Mouse (Mus musculus) neural tube, embryonic 15.5 days (tissue): ENCODE measurements around the gene Kcnb1. TPM values are rescaled to one million over a fixed set of nuclear protein-coding genes. Genes with fewer than 3 reads are reported as not detected.

Experiments used
- ATAC-seq: fragments of 200-750 bp; cut with Nextera tagmentation; 2 replicates; pipeline ENCODE4 v1.8.0; 2017; ENCODE audit warnings: mild to moderate bottlenecking, moderate TSS enrichment, moderate library complexity; ENCODE audit not compliant: low FRiP score
- H3K27ac ChIP-seq: fragments of 300-500 bp; sonication (generic); replicated peaks from 2 replicates; pipeline ENCODE4 v1.5.1; 2015; ENCODE audit warnings: mild to moderate bottlenecking, inconsistent platforms
- H3K27me3 ChIP-seq: fragments of 300-500 bp; sonication (generic); replicated peaks from 2 replicates; pipeline ENCODE4 v1.6.1; 2015; ENCODE audit warnings: inconsistent platforms
- H3K36me3 ChIP-seq: fragments of 300-500 bp; sonication (generic); 2 replicates; pipeline ENCODE4 v1.6.1; 2015; ENCODE audit warnings: inconsistent platforms
- H3K4me1 ChIP-seq: fragments of 300-500 bp; sonication (generic); 2 replicates; pipeline ENCODE4 v1.6.1; 2015; ENCODE audit warnings: inconsistent platforms
- H3K4me2 ChIP-seq: fragments of 300-500 bp; sonication (generic); 2 replicates; pipeline ENCODE4 v1.6.1; 2015; ENCODE audit warnings: inconsistent platforms, mild to moderate bottlenecking, moderate library complexity
- H3K4me3 ChIP-seq: fragments of 300-500 bp; sonication (generic); replicated peaks from 2 replicates; pipeline ENCODE4 v1.5.1; 2015; ENCODE audit warnings: mild to moderate bottlenecking, inconsistent platforms
- H3K9ac ChIP-seq: fragments of 300-500 bp; sonication (generic); replicated peaks from 2 replicates; pipeline ENCODE4 v1.6.1; 2015; ENCODE audit warnings: mild to moderate bottlenecking, inconsistent platforms
- H3K9me3 ChIP-seq: fragments of 300-500 bp; sonication (generic); replicated peaks from 2 replicates; pipeline ENCODE4 v1.6.1; 2016; ENCODE audit warnings: inconsistent platforms
- WGBS: fragments of 180-500 bp; shearing (Covaris S2); methylation state at CpG from one replicate; pipeline ENCODE4 v1.1.7; 2015; ENCODE audit warnings: mixed read lengths; 5-methylcytosine and 5-hydroxymethylcytosine counted together
- polyA plus RNA-seq: library from polyadenylated mRNA; unstranded; fragments of >200 nt; fragmentation: Nextera tagmentation; extraction: Ambion mirVana; gene quantifications from 2 replicates; pipeline ENCODE4 v1.2.1, GENCODE M21; 2015

Gene Kcnb1
- polyA plus RNA-seq = 3.8 and 3.9 TPM in 2 replicates

GRCm38 (mm10) chr2:167190076-167190399 lies at the start of gene Kcnb1:
Kcnb1 (minus strand) TSS chr2:167190155.
- no peaks in the 10 kb centered on the region for H3K9me3 ChIP-seq
- peaks cover 33% of the 10 kb centered on the region for H3K27me3 ChIP-seq
- WGBS = 0% methylated on average over 22 of the region's 41 CpGs
- H3K27ac ChIP-seq = peak within 1 kb of the TSS; percentile 19
- peak within 1 kb of the TSS; percentile 77 for H3K4me2 ChIP-seq
- H3K9ac ChIP-seq = peak within 1 kb of the TSS; percentile 61
- peak; percentile 82 for ATAC-seq
- H3K36me3 ChIP-seq = no peaks in the 10 kb centered on the region; the same call in 1 of the 2 replicates
- peaks cover 48% of the 10 kb centered on the region for H3K4me1 ChIP-seq
- H3K4me3 ChIP-seq = peak within 1 kb of the TSS; percentile 59

- no peaks in the 10 kb centered on the region for H3K36me3 ChIP-seq
- H3K9me3 ChIP-seq = no peaks in the 10 kb centered on the region
- no peak overlapping the region for H3K9ac ChIP-seq
- no peak overlapping the region for H3K27ac ChIP-seq
- H3K27me3 ChIP-seq = peaks cover 19% of the 10 kb centered on the region
- peak overlapping the region; percentile 84; the same call in 1 of the 2 replicates for H3K4me2 ChIP-seq
- ATAC-seq = no peak
- peaks cover 10% of the 10 kb centered on the region for H3K4me1 ChIP-seq
- 34% methylated on average over 12 of the region's 12 CpGs for WGBS
- H3K4me3 ChIP-seq = peak overlapping the region; percentile 41; the same call in 1 of the 2 replicates
These were observed 49.3 kb upstream of the Kcnb1 start for GRCm38 (mm10) chr2:167239262-167239661.

- 88% methylated on average over 9 of the region's 9 CpGs for WGBS
- Histone ChIP-seq H3K9me3 (no peaks in the 10 kb centered on the region), H3K36me3 (no peaks in the 10 kb centered on the region), H3K4me1 (peaks cover 12% of the 10 kb centered on the region), H3K27ac (no peak overlapping the region), H3K4me2 (no peak overlapping the region), H3K4me3 (no peak overlapping the region), H3K27me3 (peaks cover 19% of the 10 kb centered on the region), H3K9ac (no peak overlapping the region)
- no peak for ATAC-seq
These were observed 47.3 kb upstream of the Kcnb1 start for GRCm38 (mm10) chr2:167237224-167237623.

- H3K9ac ChIP-seq = no peak overlapping the region
- peaks cover 19% of the 10 kb centered on the region for H3K27me3 ChIP-seq
- WGBS = 96% methylated on average over 4 of the region's 4 CpGs
- H3K4me1 ChIP-seq = peaks cover 15% of the 10 kb centered on the region
- H3K9me3 ChIP-seq = no peaks in the 10 kb centered on the region
- H3K36me3 ChIP-seq = no peaks in the 10 kb centered on the region
- H3K27ac ChIP-seq = no peak overlapping the region
- H3K4me3 ChIP-seq = no peak overlapping the region
- no peak for ATAC-seq
- H3K4me2 ChIP-seq = no peak overlapping the region
These were observed 46.2 kb upstream of the Kcnb1 start for GRCm38 (mm10) chr2:167236174-167236573.

GRCm38 (mm10) chr2:167235338-167236018 lies 45.5 kb upstream of the Kcnb1 start:
- H3K4me3 ChIP-seq = no peak overlapping the region
- ATAC-seq = no peak
- H3K27me3 ChIP-seq = peaks cover 19% of the 10 kb centered on the region
- no peaks in the 10 kb centered on the region for H3K36me3 ChIP-seq
- H3K4me2 ChIP-seq = no peak overlapping the region
- H3K9ac ChIP-seq = no peak overlapping the region
- no peaks in the 10 kb centered on the region for H3K9me3 ChIP-seq
- peaks cover 13% of the 10 kb centered on the region for H3K4me1 ChIP-seq
- 75% methylated on average over 17 of the region's 17 CpGs for WGBS
- no peak overlapping the region for H3K27ac ChIP-seq

- 54% methylated on average over 14 of the region's 14 CpGs for WGBS
- ATAC-seq = no peak
- Histone ChIP-seq H3K27me3 (peaks cover 5% of the 10 kb centered on the region), H3K9ac (no peak overlapping the region), H3K4me3 (no peak overlapping the region), H3K36me3 (no peaks in the 10 kb centered on the region), H3K27ac (no peak overlapping the region), H3K4me1 (0 out of 2 replicates have a peak, but pooled peaks cover 5% of the 10 kb centered on the region), H3K4me2 (no peak overlapping the region), H3K9me3 (no peaks in the 10 kb centered on the region)
These were observed 43.8 kb upstream of the Kcnb1 start for GRCm38 (mm10) chr2:167233771-167234170.

GRCm38 (mm10) chr2:167233009-167233335 lies 43.0 kb upstream of the Kcnb1 start:
- Histone ChIP-seq H3K9ac (no peak overlapping the region), H3K27me3 (no peaks in the 10 kb centered on the region), H3K9me3 (no peaks in the 10 kb centered on the region), H3K4me2 (no peak overlapping the region), H3K27ac (no peak overlapping the region), H3K4me1 (0 out of 2 replicates have a peak, but pooled peaks cover 5% of the 10 kb centered on the region), H3K36me3 (no peaks in the 10 kb centered on the region), H3K4me3 (no peak overlapping the region)
- ATAC-seq = no peak
- 79% methylated on average over 5 of the region's 5 CpGs for WGBS

GRCm38 (mm10) chr2:167232132-167233008 lies 42.4 kb upstream of the Kcnb1 start:
- Histone ChIP-seq H3K27ac (0 out of 2 replicates have a peak overlapping the region, but pooled peaks have one; percentile 33), H3K9me3 (no peaks in the 10 kb centered on the region), H3K4me1 (0 out of 2 replicates have a peak, but pooled peaks cover 5% of the 10 kb centered on the region), H3K27me3 (no peaks in the 10 kb centered on the region), H3K9ac (no peak overlapping the region), H3K4me2 (no peak overlapping the region), H3K36me3 (no peaks in the 10 kb centered on the region), H3K4me3 (no peak overlapping the region)
- no peak for ATAC-seq
- 51% methylated on average over 14 of the region's 14 CpGs for WGBS

GRCm38 (mm10) chr2:167230554-167230953 lies 40.6 kb upstream of the Kcnb1 start:
- 8% methylated on average over 15 of the region's 15 CpGs for WGBS
- Histone ChIP-seq H3K27me3 (no peaks in the 10 kb centered on the region), H3K27ac (no peak overlapping the region), H3K36me3 (no peaks in the 10 kb centered on the region), H3K4me3 (no peak overlapping the region), H3K4me2 (0 out of 2 replicates have a peak overlapping the region, but pooled peaks have one; percentile 5), H3K9ac (no peak overlapping the region), H3K9me3 (no peaks in the 10 kb centered on the region), H3K4me1 (0 out of 2 replicates have a peak, but pooled peaks cover 5% of the 10 kb centered on the region)
- ATAC-seq = no peak

GRCm38 (mm10) chr2:167224937-167225336 lies 35.0 kb upstream of the Kcnb1 start:
- H3K4me3 ChIP-seq = no peak overlapping the region
- H3K36me3 ChIP-seq = no peaks in the 10 kb centered on the region
- no peaks in the 10 kb centered on the region for H3K9me3 ChIP-seq
- 83% methylated on average over 7 of the region's 7 CpGs for WGBS
- no peaks in the 10 kb centered on the region for H3K27me3 ChIP-seq
- ATAC-seq = no peak
- H3K4me2 ChIP-seq = no peak overlapping the region
- H3K27ac ChIP-seq = no peak overlapping the region
- H3K4me1 ChIP-seq = no peaks in the 10 kb centered on the region
- no peak overlapping the region for H3K9ac ChIP-seq

GRCm38 (mm10) chr2:167224194-167224593 lies 34.2 kb upstream of the Kcnb1 start:
- 92% methylated on average over 6 of the region's 6 CpGs for WGBS

More at GRCm38 (mm10) chr2:167224194-167224593, 34.2 kb upstream of the Kcnb1 start:
- H3K27me3 ChIP-seq = no peaks in the 10 kb centered on the region
- no peak overlapping the region for H3K4me3 ChIP-seq
- no peaks in the 10 kb centered on the region; the same call in 1 of the 2 replicates for H3K4me1 ChIP-seq
- no peak overlapping the region for H3K4me2 ChIP-seq
- no peaks in the 10 kb centered on the region for H3K36me3 ChIP-seq
- no peak overlapping the region for H3K27ac ChIP-seq
- H3K9ac ChIP-seq = no peak overlapping the region
- no peaks in the 10 kb centered on the region for H3K9me3 ChIP-seq
- no peak for ATAC-seq
